Mouse (Mus musculus) heart, embryonic 12.5 days (tissue): ENCODE data around the gene Arrdc5. TPM values are rescaled to one million over a fixed set of nuclear protein-coding genes. Genes with fewer than 3 reads are reported as not detected.
A peak's percentile ranks its signal among the peaks of the same experiment; 100 is the strongest.

Source experiments
- ATAC-seq: fragments of 200-750 bp; cut with Nextera tagmentation; 2 replicates; pipeline ENCODE4 v1.8.0; 2017; ENCODE audit warnings: moderate TSS enrichment, moderate library complexity; ENCODE audit not compliant: insufficient number of reproducible peaks, low FRiP score
- H3K27ac ChIP-seq: fragments of 300-500 bp; sonication (generic); 2 replicates; pipeline ENCODE4 v1.5.1; 2016; ENCODE audit warnings: mild to moderate bottlenecking, moderate library complexity; ENCODE audit not compliant: poor library complexity, severe bottlenecking
- H3K27me3 ChIP-seq: fragments of 300-500 bp; sonication (generic); replicated peaks from 2 replicates; pipeline ENCODE4 v1.6.1; 2016; ENCODE audit warnings: mild to moderate bottlenecking, moderate library complexity
- H3K36me3 ChIP-seq: fragments of 300-500 bp; sonication (generic); 2 replicates; pipeline ENCODE4 v1.6.1; 2016; ENCODE audit warnings: mild to moderate bottlenecking, moderate library complexity
- H3K4me1 ChIP-seq: fragments of 300-500 bp; sonication (generic); replicated peaks from 2 replicates; pipeline ENCODE4 v1.6.1; 2016; ENCODE audit warnings: mild to moderate bottlenecking
- H3K4me2 ChIP-seq: fragments of 300-500 bp; sonication (generic); 2 replicates; pipeline ENCODE4 v1.6.1; 2016; ENCODE audit warnings: mild to moderate bottlenecking, moderate library complexity
- H3K4me3 ChIP-seq: fragments of 300-500 bp; sonication (generic); 2 replicates; pipeline ENCODE4 v1.5.1; 2016; ENCODE audit warnings: mild to moderate bottlenecking
- H3K9ac ChIP-seq: fragments of 300-500 bp; sonication (generic); 2 replicates; pipeline ENCODE4 v1.6.1; 2016; ENCODE audit warnings: mild to moderate bottlenecking, moderate library complexity
- H3K9me3 ChIP-seq: fragments of 300-500 bp; sonication (generic); replicated peaks from 2 replicates; pipeline ENCODE4 v1.6.1; 2016; ENCODE audit warnings: mild to moderate bottlenecking, moderate library complexity
- WGBS: fragments of 180-500 bp; shearing (Covaris S2); methylation state at CpG from one replicate; pipeline ENCODE4 v1.1.7; 2016; 5-methylcytosine and 5-hydroxymethylcytosine counted together
- polyA plus RNA-seq: library from polyadenylated mRNA; unstranded; fragments of >200 nt; fragmentation: Nextera tagmentation; extraction: Ambion mirVana; gene quantifications from 2 replicates; pipeline ENCODE4 v1.2.1, GENCODE M21; 2016

Gene Arrdc5
- polyA plus RNA-seq, 1 experiment from 2014 or later = not detected

- peak overlapping the region; percentile 39 for H3K4me2 ChIP-seq
- no peak overlapping the region for H3K27ac ChIP-seq
- peak overlapping the region; percentile 82; the same call in 1 of the 2 replicates for H3K4me3 ChIP-seq
- 22% methylated on average over 9 of the region's 9 CpGs for WGBS
- H3K4me1 ChIP-seq = peaks cover 39% of the 10 kb centered on the region
- no peak overlapping the region for H3K9ac ChIP-seq
- no peaks in the 10 kb centered on the region for H3K27me3 ChIP-seq
- ATAC-seq = no peak
- no peaks in the 10 kb centered on the region for H3K9me3 ChIP-seq
- H3K36me3 ChIP-seq = peaks cover 29% of the 10 kb centered on the region
Measured at GRCm38 (mm10) chr17:56255429-56255828, 44.7 kb downstream of the Arrdc5 start.

- Histone ChIP-seq H3K4me1 (peaks cover 32% of the 10 kb centered on the region), H3K4me3 (no peak overlapping the region), H3K9ac (no peak overlapping the region), H3K9me3 (no peaks in the 10 kb centered on the region), H3K4me2 (no peak overlapping the region), H3K27me3 (no peaks in the 10 kb centered on the region), H3K27ac (no peak overlapping the region), H3K36me3 (peaks cover 22% of the 10 kb centered on the region)
- no peak for ATAC-seq
- 83% methylated on average over 4 of the region's 4 CpGs for WGBS
Measured at GRCm38 (mm10) chr17:56254695-56255094, 45.4 kb downstream of the Arrdc5 start.

GRCm38 (mm10) chr17:56251136-56251829 lies 48.8 kb downstream of the Arrdc5 start:
- Histone ChIP-seq H3K4me3 (no peak overlapping the region), H3K27ac (no peak overlapping the region), H3K9me3 (no peaks in the 10 kb centered on the region), H3K4me2 (peak overlapping the region; percentile 34; the same call in 1 of the 2 replicates), H3K9ac (no peak overlapping the region), H3K27me3 (peaks cover 7% of the 10 kb centered on the region; the same call in 1 of the 2 replicates), H3K4me1 (peaks cover 7% of the 10 kb centered on the region), H3K36me3 (no peaks in the 10 kb centered on the region)
- 14% methylated on average over 6 of the region's 6 CpGs for WGBS
- no peak for ATAC-seq

GRCm38 (mm10) chr17:56245608-56246007 lies 54.5 kb downstream of the Arrdc5 start:
- Histone ChIP-seq H3K9ac (no peak overlapping the region), H3K27ac (no peak overlapping the region), H3K36me3 (no peaks in the 10 kb centered on the region), H3K4me2 (no peak overlapping the region), H3K4me1 (no peaks in the 10 kb centered on the region), H3K27me3 (peaks cover 27% of the 10 kb centered on the region), H3K9me3 (no peaks in the 10 kb centered on the region), H3K4me3 (no peak overlapping the region)
- WGBS = 67% methylated on average over 7 of the region's 7 CpGs
- ATAC-seq = no peak

Other genes starting within 250 kb of the Arrdc5 start
- 35.5 and 39.8 TPM in 2 replicates for gene Ubxn6, start 225.3 kb downstream of the Arrdc5 start, polyA plus RNA-seq
- 93.1 and 95.1 TPM in 2 replicates for gene Hdgfl2, start 220.7 kb downstream of the Arrdc5 start, polyA plus RNA-seq
- gene Plin4, start 190.5 kb downstream of the Arrdc5 start, polyA plus RNA-seq = 0.05 and 0.12 TPM in 2 replicates
- 0.09 and 0.17 TPM in 2 replicates for gene Plin5, start 182.7 kb downstream of the Arrdc5 start, polyA plus RNA-seq
- gene Lrg1, start 178.3 kb downstream of the Arrdc5 start, polyA plus RNA-seq = 0.18 TPM in 1 of 2 replicates, not detected in the other
- 0.44 and 0.57 TPM in 2 replicates for gene Sema6b, start 159.9 kb downstream of the Arrdc5 start, polyA plus RNA-seq
- gene Tnfaip8l1, start 137.8 kb downstream of the Arrdc5 start, polyA plus RNA-seq = 4.8 and 5.0 TPM in 2 replicates
- gene Mydgf, start 116.4 kb downstream of the Arrdc5 start, polyA plus RNA-seq = 72.9 and 73.2 TPM in 2 replicates
- 27.8 and 28.4 TPM in 2 replicates for gene Dpp9, start 81.4 kb downstream of the Arrdc5 start, polyA plus RNA-seq
- 19.5 and 19.9 TPM in 2 replicates for gene Fem1a, start 43.5 kb downstream of the Arrdc5 start, polyA plus RNA-seq
- gene Ticam1, start 23.5 kb downstream of the Arrdc5 start, polyA plus RNA-seq = 8.6 and 9.5 TPM in 2 replicates
- 59.1 and 60.0 TPM in 2 replicates for gene Plin3, start 7.4 kb downstream of the Arrdc5 start, polyA plus RNA-seq
- gene Uhrf1, start 3.0 kb upstream of the Arrdc5 start, polyA plus RNA-seq = 88.4 and 91.2 TPM in 2 replicates
- gene Kdm4b, start 25.8 kb upstream of the Arrdc5 start, polyA plus RNA-seq = 34.3 and 37.1 TPM in 2 replicates
- gene Ptprs, start 176.2 kb upstream of the Arrdc5 start, polyA plus RNA-seq = 86.8 and 90.2 TPM in 2 replicates
- gene Znrf4, start 212.1 kb upstream of the Arrdc5 start, polyA plus RNA-seq = not detected in 2 replicates